Mouse (Mus musculus): ENCODE measurements at regions not wholly inside any gene's neighbourhood (a gene's known extent, or its start where the extent isn't known, plus 50 kb on each side); places are given as distances from the start of the nearest gene placed in this dataset.

- H3K36me3 ChIP-seq (replicated peaks; ENCODE audit: control insufficient read depth, insufficient read depth, low read depth, low read length), result no peaks in the 10 kb centered on the region
- no peaks in the 10 kb centered on the region for H3K9me3 ChIP-seq (replicated peaks; ENCODE audit: control insufficient read depth, low read length)
- H3K4me2 ChIP-seq (ENCODE audit: low read depth, low read length), result no peak overlapping the region
- no peaks in the 10 kb centered on the region for H3K27me3 ChIP-seq (ENCODE audit: control insufficient read depth, insufficient read depth, low read length)
- no peak overlapping the region for H3K4me3 ChIP-seq (ENCODE audit: low read depth, low read length)
- no peaks in the 10 kb centered on the region for H3K4me1 ChIP-seq (ENCODE audit: control insufficient read depth, insufficient read depth, low read length)
- no peak overlapping the region for H3K9ac ChIP-seq (replicated peaks; ENCODE audit: low read length)
- DNase-seq (ENCODE audit: low spot score) (no peak), ATAC-seq (replicated peaks; ENCODE audit: insufficient number of reproducible peaks, low FRiP score, low TSS enrichment, low read depth) (no peak)
- 78% methylated on average over 1 of the region's 1 CpGs for WGBS
- H3K27ac ChIP-seq (replicated peaks; ENCODE audit: low read depth, low read length), result no peak overlapping the region
Observed at GRCm38 (mm10) chr1:154067856-154068255, 133.1 kb upstream of the Zfp648 start.

GRCm38 (mm10) chr1:154074270-154074669 is 126.7 kb upstream of the Zfp648 start:
- DNase-seq (ENCODE audit: low spot score), result no peak
- Histone ChIP-seq H3K27ac (replicated peaks; ENCODE audit: low read depth, low read length) (no peak overlapping the region), H3K27me3 (ENCODE audit: control insufficient read depth, insufficient read depth, low read length) (no peaks in the 10 kb centered on the region), H3K4me3 (ENCODE audit: low read depth, low read length) (no peak overlapping the region), H3K36me3 (replicated peaks; ENCODE audit: control insufficient read depth, insufficient read depth, low read depth, low read length) (no peaks in the 10 kb centered on the region), H3K9ac (replicated peaks; ENCODE audit: low read length) (no peak overlapping the region), H3K9me3 (replicated peaks; ENCODE audit: control insufficient read depth, low read length) (no peaks in the 10 kb centered on the region), H3K4me1 (ENCODE audit: control insufficient read depth, insufficient read depth, low read length) (no peaks in the 10 kb centered on the region), H3K4me2 (ENCODE audit: low read depth, low read length) (no peak overlapping the region)
- WGBS, result 91% methylated on average over 1 of the region's 1 CpGs
- ATAC-seq (replicated peaks; ENCODE audit: insufficient number of reproducible peaks, low FRiP score, low TSS enrichment, low read depth), result no peak

- Histone ChIP-seq H3K4me1 (ENCODE audit: control insufficient read depth, insufficient read depth, low read length) (no peaks in the 10 kb centered on the region), H3K36me3 (replicated peaks; ENCODE audit: control insufficient read depth, insufficient read depth, low read depth, low read length) (no peaks in the 10 kb centered on the region), H3K27me3 (ENCODE audit: control insufficient read depth, insufficient read depth, low read length) (no peaks in the 10 kb centered on the region), H3K9me3 (replicated peaks; ENCODE audit: control insufficient read depth, low read length) (no peaks in the 10 kb centered on the region), H3K4me3 (ENCODE audit: low read depth, low read length) (no peak overlapping the region), H3K9ac (replicated peaks; ENCODE audit: low read length) (no peak overlapping the region), H3K4me2 (ENCODE audit: low read depth, low read length) (no peak overlapping the region), H3K27ac (replicated peaks; ENCODE audit: low read depth, low read length) (no peak overlapping the region)
- DNase-seq (ENCODE audit: low spot score), result peak; percentile 48
- ATAC-seq (replicated peaks; ENCODE audit: insufficient number of reproducible peaks, low FRiP score, low TSS enrichment, low read depth), result no peak
- WGBS, result 64% methylated on average over 10 of the region's 10 CpGs
Observed at GRCm38 (mm10) chr1:154076684-154077475, 124.1 kb upstream of the Zfp648 start.

- DNase-seq (ENCODE audit: low spot score) (no peak), ATAC-seq (replicated peaks; ENCODE audit: insufficient number of reproducible peaks, low FRiP score, low TSS enrichment, low read depth) (no peak; the same call in 1 of the 2 replicates)
- no peak overlapping the region for H3K4me2 ChIP-seq (ENCODE audit: low read depth, low read length)
- no peaks in the 10 kb centered on the region for H3K27me3 ChIP-seq (ENCODE audit: control insufficient read depth, insufficient read depth, low read length)
- WGBS, result 57% methylated on average over 10 of the region's 10 CpGs
- H3K9ac ChIP-seq (replicated peaks; ENCODE audit: low read length), result no peak overlapping the region
- no peaks in the 10 kb centered on the region for H3K9me3 ChIP-seq (replicated peaks; ENCODE audit: control insufficient read depth, low read length)
- H3K4me1 ChIP-seq (ENCODE audit: control insufficient read depth, insufficient read depth, low read length), result no peaks in the 10 kb centered on the region
- H3K4me3 ChIP-seq (ENCODE audit: low read depth, low read length), result no peak overlapping the region
- no peaks in the 10 kb centered on the region for H3K36me3 ChIP-seq (replicated peaks; ENCODE audit: control insufficient read depth, insufficient read depth, low read depth, low read length)
- H3K27ac ChIP-seq (replicated peaks; ENCODE audit: low read depth, low read length), result no peak overlapping the region
Observed at GRCm38 (mm10) chr1:154080505-154081380, 120.2 kb upstream of the Zfp648 start.

- H3K4me3 ChIP-seq (ENCODE audit: low read depth, low read length), result no peak overlapping the region
- ATAC-seq (replicated peaks; ENCODE audit: insufficient number of reproducible peaks, low FRiP score, low TSS enrichment, low read depth) (no peak), DNase-seq (ENCODE audit: low spot score) (no peak)
- no peaks in the 10 kb centered on the region for H3K9me3 ChIP-seq (replicated peaks; ENCODE audit: control insufficient read depth, low read length)
- no peak overlapping the region for H3K4me2 ChIP-seq (ENCODE audit: low read depth, low read length)
- H3K27ac ChIP-seq (replicated peaks; ENCODE audit: low read depth, low read length), result no peak overlapping the region
- no peak overlapping the region for H3K9ac ChIP-seq (replicated peaks; ENCODE audit: low read length)
- H3K36me3 ChIP-seq (replicated peaks; ENCODE audit: control insufficient read depth, insufficient read depth, low read depth, low read length), result no peaks in the 10 kb centered on the region
- H3K4me1 ChIP-seq (ENCODE audit: control insufficient read depth, insufficient read depth, low read length), result no peaks in the 10 kb centered on the region
- H3K27me3 ChIP-seq (ENCODE audit: control insufficient read depth, insufficient read depth, low read length), result no peaks in the 10 kb centered on the region
Observed at GRCm38 (mm10) chr1:154086145-154086544, 114.8 kb upstream of the Zfp648 start.

- no peaks in the 10 kb centered on the region for H3K27me3 ChIP-seq (ENCODE audit: control insufficient read depth, insufficient read depth, low read length)
- H3K4me2 ChIP-seq (ENCODE audit: low read depth, low read length), result no peak overlapping the region
- H3K4me3 ChIP-seq (ENCODE audit: low read depth, low read length), result no peak overlapping the region
- no peaks in the 10 kb centered on the region for H3K9me3 ChIP-seq (replicated peaks; ENCODE audit: control insufficient read depth, low read length)
- no peaks in the 10 kb centered on the region for H3K36me3 ChIP-seq (replicated peaks; ENCODE audit: control insufficient read depth, insufficient read depth, low read depth, low read length)
- H3K9ac ChIP-seq (replicated peaks; ENCODE audit: low read length), result no peak overlapping the region
- no peak for ATAC-seq (replicated peaks; ENCODE audit: insufficient number of reproducible peaks, low FRiP score, low TSS enrichment, low read depth)
- no peak for DNase-seq (ENCODE audit: low spot score)
- no peaks in the 10 kb centered on the region for H3K4me1 ChIP-seq (ENCODE audit: control insufficient read depth, insufficient read depth, low read length)
- no peak overlapping the region for H3K27ac ChIP-seq (replicated peaks; ENCODE audit: low read depth, low read length)
- 88% methylated on average over 3 of the region's 3 CpGs for WGBS
Observed at GRCm38 (mm10) chr1:154089815-154090214, 111.2 kb upstream of the Zfp648 start.

GRCm38 (mm10) chr1:154090521-154091490 is 110.2 kb upstream of the Zfp648 start:
- 67% methylated on average over 7 of the region's 7 CpGs for WGBS
- ATAC-seq (replicated peaks; ENCODE audit: insufficient number of reproducible peaks, low FRiP score, low TSS enrichment, low read depth) (no peak), DNase-seq (ENCODE audit: low spot score) (no peak)
- Histone ChIP-seq H3K27me3 (ENCODE audit: control insufficient read depth, insufficient read depth, low read length) (no peaks in the 10 kb centered on the region), H3K36me3 (replicated peaks; ENCODE audit: control insufficient read depth, insufficient read depth, low read depth, low read length) (no peaks in the 10 kb centered on the region), H3K4me3 (ENCODE audit: low read depth, low read length) (no peak overlapping the region), H3K4me1 (ENCODE audit: control insufficient read depth, insufficient read depth, low read length) (no peaks in the 10 kb centered on the region), H3K27ac (replicated peaks; ENCODE audit: low read depth, low read length) (no peak overlapping the region), H3K9me3 (replicated peaks; ENCODE audit: control insufficient read depth, low read length) (no peaks in the 10 kb centered on the region), H3K9ac (replicated peaks; ENCODE audit: low read length) (no peak overlapping the region), H3K4me2 (ENCODE audit: low read depth, low read length) (no peak overlapping the region)

Data from embryonic facial prominence, embryonic 11.5 days (tissue).